Mouse (Mus musculus): ENCODE data around the gene Kat7.

DNA sequence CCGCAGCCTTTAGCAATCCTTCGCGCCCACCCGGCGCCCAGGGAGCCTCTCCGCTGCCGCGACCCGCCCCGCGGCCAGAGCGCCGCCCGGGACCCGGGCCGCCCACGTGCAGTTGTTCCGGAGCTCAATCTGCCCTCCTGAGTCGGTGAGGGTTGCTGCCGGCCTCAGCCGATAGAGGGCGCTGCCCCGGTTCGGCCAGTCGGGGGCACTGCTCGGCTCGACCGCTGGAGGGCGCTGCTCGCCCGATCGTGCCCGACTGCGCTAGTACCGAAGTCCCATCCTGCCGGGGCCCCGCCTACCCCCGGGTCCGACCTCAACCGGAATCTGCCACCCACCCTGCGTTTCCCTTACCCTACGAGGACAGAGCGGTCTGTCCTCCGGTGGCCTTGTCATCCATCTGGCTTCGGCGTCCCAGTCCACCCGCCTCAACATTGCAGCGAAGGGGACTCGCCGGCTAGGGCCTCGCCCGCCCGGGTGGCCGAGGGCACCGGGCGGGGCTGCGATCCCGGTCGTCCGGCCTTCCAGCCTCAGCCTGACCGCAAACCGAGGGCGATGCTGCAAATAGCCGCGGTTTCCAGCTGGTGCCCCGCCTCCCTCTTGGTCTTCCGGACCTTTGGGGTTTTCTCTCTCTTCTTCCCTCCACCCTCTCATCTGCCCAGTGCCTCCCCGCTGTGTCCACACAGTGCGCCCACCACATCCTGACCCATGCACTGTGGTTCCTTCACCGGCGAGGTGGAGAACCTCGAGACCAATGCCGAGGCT, 50.8 kb downstream of the Kat7 start:
- TF ChIP-seq CTCF (IDR thresholded peaks at IDR 0.05) (peak; percentile 100), EP300 (IDR thresholded peaks at IDR 0.05) (peak; percentile 66)

Data from lung, postnatal 0 days (tissue).